Mouse (Mus musculus): ENCODE measurements around the gene Cysrt1. TPM values are rescaled to one million over a fixed set of nuclear protein-coding genes. Genes with fewer than 3 reads are reported as not detected.

Cysrt1 gene
- polyA plus RNA-seq, 1 experiment = not detected

DNA sequence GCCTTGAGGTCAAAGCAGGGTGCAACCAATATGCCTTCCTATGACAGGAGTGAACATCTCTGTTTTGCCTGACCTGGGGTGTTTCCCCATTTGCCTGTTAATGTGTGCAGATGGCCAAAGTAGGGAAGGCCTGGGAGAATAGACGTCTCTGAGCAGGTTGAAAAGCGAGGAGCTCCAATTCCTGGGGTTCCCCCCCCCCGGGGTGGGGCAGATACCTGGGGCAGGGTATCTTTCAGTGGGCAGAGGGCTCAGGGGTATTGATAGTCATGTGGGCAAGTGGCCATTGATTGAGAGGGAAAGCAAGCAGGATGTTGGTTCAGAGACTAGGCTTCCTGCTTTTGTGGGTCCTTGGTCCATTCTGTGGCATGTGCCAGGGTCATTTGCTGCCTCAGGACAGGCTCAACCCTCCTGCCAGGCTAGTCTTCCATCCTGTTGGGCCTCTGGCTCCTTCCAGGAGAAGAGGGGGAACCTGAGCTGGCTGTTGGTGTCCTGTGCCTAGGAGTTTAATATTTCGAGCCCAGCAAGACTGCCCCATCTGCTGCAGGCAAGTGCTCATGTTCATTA is 25.6 kb upstream of the Cysrt1 start:
- Histone ChIP-seq H3K4me3 (replicated peaks; ENCODE audit: control insufficient read depth, low read depth, low read length) (no peak overlapping the region), H3K27ac (ENCODE audit: control insufficient read depth, insufficient read depth, low read depth, low read length, poor library complexity) (no peak overlapping the region), H3K4me1 (ENCODE audit: control insufficient read depth, insufficient read depth, low read length) (peaks cover 5% of the 10 kb centered on the region)
- TF ChIP-seq POLR2A (IDR thresholded peaks at IDR 0.05; ENCODE audit: borderline replicate concordance, control insufficient read depth, low read depth, low read length) (no peak), CTCF (IDR thresholded peaks at IDR 0.05; ENCODE audit: control insufficient read depth, insufficient read depth, low read length) (no peak)
- WGBS = 82% methylated on average over 4 of the region's 4 CpGs

- Histone ChIP-seq H3K4me1 (ENCODE audit: control insufficient read depth, insufficient read depth, low read length) (peaks cover 5% of the 10 kb centered on the region), H3K27ac (ENCODE audit: control insufficient read depth, insufficient read depth, low read depth, low read length, poor library complexity) (no peak overlapping the region)
Observed at GRCm38 (mm10) chr2:25267241-25267640, 25.0 kb upstream of the Cysrt1 start.

GRCm38 (mm10) chr2:25266720-25267119 is 24.5 kb upstream of the Cysrt1 start:
- Histone ChIP-seq H3K4me3 (replicated peaks; ENCODE audit: control insufficient read depth, low read depth, low read length) (no peak overlapping the region), H3K27ac (ENCODE audit: control insufficient read depth, insufficient read depth, low read depth, low read length, poor library complexity) (no peak overlapping the region), H3K4me1 (ENCODE audit: control insufficient read depth, insufficient read depth, low read length) (peaks cover 5% of the 10 kb centered on the region)
- 58% methylated on average over 2 of the region's 2 CpGs for WGBS
- no peak for TF ChIP-seq CTCF (IDR thresholded peaks at IDR 0.05; ENCODE audit: control insufficient read depth, insufficient read depth, low read length)
- no peak for TF ChIP-seq POLR2A (IDR thresholded peaks at IDR 0.05; ENCODE audit: borderline replicate concordance, control insufficient read depth, low read depth, low read length)

More at GRCm38 (mm10) chr2:25267241-25267640, 25.0 kb upstream of the Cysrt1 start:
- H3K4me3 ChIP-seq (replicated peaks; ENCODE audit: control insufficient read depth, low read depth, low read length) = no peak overlapping the region
- no peak for TF ChIP-seq CTCF (IDR thresholded peaks at IDR 0.05; ENCODE audit: control insufficient read depth, insufficient read depth, low read length)
- TF ChIP-seq POLR2A (IDR thresholded peaks at IDR 0.05; ENCODE audit: borderline replicate concordance, control insufficient read depth, low read depth, low read length) = no peak

GRCm38 (mm10) chr2:25265897-25266656 is 23.8 kb upstream of the Cysrt1 start:
- WGBS = 38% methylated on average over 6 of the region's 6 CpGs
- peak overlapping the region; percentile 31 for H3K27ac ChIP-seq (ENCODE audit: control insufficient read depth, insufficient read depth, low read depth, low read length, poor library complexity)
- H3K4me3 ChIP-seq (replicated peaks; ENCODE audit: control insufficient read depth, low read depth, low read length) = no peak overlapping the region
- TF ChIP-seq CTCF (IDR thresholded peaks at IDR 0.05; ENCODE audit: control insufficient read depth, insufficient read depth, low read length) (no peak), POLR2A (IDR thresholded peaks at IDR 0.05; ENCODE audit: borderline replicate concordance, control insufficient read depth, low read depth, low read length) (no peak)
- peaks cover 4% of the 10 kb centered on the region for H3K4me1 ChIP-seq (ENCODE audit: control insufficient read depth, insufficient read depth, low read length)

DNA sequence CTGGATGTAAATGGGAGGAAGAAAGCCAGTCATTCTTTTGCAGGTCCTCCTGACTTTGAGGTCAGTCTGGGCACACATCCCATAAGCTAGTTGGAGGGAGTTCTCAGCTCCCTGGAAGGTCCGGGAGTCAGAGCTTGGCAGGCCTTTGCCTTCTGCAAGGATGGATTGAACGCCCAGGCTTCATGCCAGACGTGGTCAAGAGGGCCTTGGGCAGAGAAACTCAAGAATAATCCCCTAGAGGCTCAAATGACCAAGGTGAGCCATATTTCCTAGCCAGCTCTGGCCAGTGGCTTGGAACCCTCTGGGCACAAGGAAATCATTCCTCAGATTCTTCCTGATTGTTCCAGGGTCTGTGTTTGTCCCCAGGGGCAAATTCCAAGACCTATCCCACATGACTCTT is 22.6 kb upstream of the Cysrt1 start:
- Histone ChIP-seq H3K4me3 (replicated peaks; ENCODE audit: control insufficient read depth, low read depth, low read length) (no peak overlapping the region), H3K4me1 (ENCODE audit: control insufficient read depth, insufficient read depth, low read length) (peaks cover 4% of the 10 kb centered on the region), H3K27ac (ENCODE audit: control insufficient read depth, insufficient read depth, low read depth, low read length, poor library complexity) (no peak overlapping the region)
- no peak for TF ChIP-seq POLR2A (IDR thresholded peaks at IDR 0.05; ENCODE audit: borderline replicate concordance, control insufficient read depth, low read depth, low read length)
- WGBS = 73% methylated on average over 3 of the region's 3 CpGs

DNA sequence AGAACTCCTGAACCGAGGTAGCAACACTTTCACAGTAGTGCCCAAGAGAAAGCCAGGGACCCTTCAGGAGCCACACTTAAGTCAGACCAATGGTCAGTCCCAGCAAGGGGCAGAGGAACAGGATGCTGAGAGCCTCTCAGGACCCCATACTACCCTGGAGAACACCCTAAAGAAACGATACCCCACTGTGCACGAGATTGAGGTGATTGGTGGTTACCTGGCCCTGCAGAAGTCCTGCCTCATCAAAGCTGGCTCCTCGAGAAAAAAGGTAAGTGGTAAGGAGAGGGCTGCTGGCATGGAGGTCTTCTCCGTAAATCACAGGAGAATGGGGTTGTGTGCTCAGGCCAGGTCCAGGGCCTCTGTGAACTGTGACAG is 22.0 kb upstream of the Cysrt1 start:
- WGBS = 64% methylated on average over 5 of the region's 5 CpGs
- peaks cover 4% of the 10 kb centered on the region for H3K4me1 ChIP-seq (ENCODE audit: control insufficient read depth, insufficient read depth, low read length)
- no peak overlapping the region for H3K4me3 ChIP-seq (replicated peaks; ENCODE audit: control insufficient read depth, low read depth, low read length)
- H3K27ac ChIP-seq (ENCODE audit: control insufficient read depth, insufficient read depth, low read depth, low read length, poor library complexity) = no peak overlapping the region
- no peak for TF ChIP-seq POLR2A (IDR thresholded peaks at IDR 0.05; ENCODE audit: borderline replicate concordance, control insufficient read depth, low read depth, low read length)
- no peak for TF ChIP-seq CTCF (IDR thresholded peaks at IDR 0.05; ENCODE audit: control insufficient read depth, insufficient read depth, low read length)

DNA sequence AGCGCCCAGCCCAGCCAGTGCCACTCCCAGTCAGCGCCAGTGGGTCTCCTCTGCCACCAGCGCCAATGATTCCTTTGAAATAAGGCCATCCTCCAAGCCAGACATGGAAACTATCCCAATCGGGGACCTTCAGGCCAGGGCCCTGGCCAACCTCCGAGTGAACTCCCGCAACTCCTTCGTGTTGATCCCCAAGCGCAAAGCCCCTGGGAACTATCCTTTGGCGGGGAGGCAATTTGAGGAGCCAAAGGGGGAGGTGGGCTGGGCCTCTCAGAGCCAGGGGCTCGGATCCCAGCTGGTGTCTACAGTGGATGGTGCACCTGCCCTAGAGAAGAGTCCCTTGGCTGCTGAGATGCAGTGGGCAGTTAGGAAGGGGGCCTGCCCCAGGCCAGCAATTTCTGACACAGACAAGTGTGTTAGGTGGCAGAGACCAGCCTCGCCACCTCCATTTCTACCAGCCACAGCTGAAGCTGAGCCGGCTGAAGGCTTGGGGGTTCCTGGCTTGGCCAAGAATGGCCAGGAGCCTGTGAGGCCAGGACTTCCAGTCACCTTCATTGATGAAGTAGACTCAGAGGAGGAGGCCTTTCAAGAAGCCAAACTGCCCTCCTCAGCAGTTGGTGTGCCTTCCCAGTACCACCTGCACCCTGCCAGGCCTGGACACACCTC is 21.5 kb upstream of the Cysrt1 start:
- H3K4me1 ChIP-seq (ENCODE audit: control insufficient read depth, insufficient read depth, low read length) = peaks cover 2% of the 10 kb centered on the region
- TF ChIP-seq POLR2A (IDR thresholded peaks at IDR 0.05; ENCODE audit: borderline replicate concordance, control insufficient read depth, low read depth, low read length) (no peak), CTCF (IDR thresholded peaks at IDR 0.05; ENCODE audit: control insufficient read depth, insufficient read depth, low read length) (no peak)
- WGBS = 42% methylated on average over 12 of the region's 12 CpGs
- H3K27ac ChIP-seq (ENCODE audit: control insufficient read depth, insufficient read depth, low read depth, low read length, poor library complexity) = no peak overlapping the region; the same call in 1 of the 2 replicates
- H3K4me3 ChIP-seq (replicated peaks; ENCODE audit: control insufficient read depth, low read depth, low read length) = peak overlapping the region; percentile 81

- Histone ChIP-seq H3K4me3 (replicated peaks; ENCODE audit: control insufficient read depth, low read depth, low read length) (peak overlapping the region; percentile 81), H3K4me1 (ENCODE audit: control insufficient read depth, insufficient read depth, low read length) (peaks cover 2% of the 10 kb centered on the region), H3K27ac (ENCODE audit: control insufficient read depth, insufficient read depth, low read depth, low read length, poor library complexity) (peak overlapping the region; percentile 77)
- WGBS = under 1% methylated on average over 82 of the region's 82 CpGs
- TF ChIP-seq POLR2A (IDR thresholded peaks at IDR 0.05; ENCODE audit: borderline replicate concordance, control insufficient read depth, low read depth, low read length) (peak; percentile 37; the same call in 1 of the 2 replicates), CTCF (IDR thresholded peaks at IDR 0.05; ENCODE audit: control insufficient read depth, insufficient read depth, low read length) (no peak)
Observed at GRCm38 (mm10) chr2:25262795-25263622, 20.8 kb upstream of the Cysrt1 start.
